Mouse (Mus musculus) megakaryocyte-erythroid progenitor cell, adult 5-6 weeks (primary cell): Measurements from ENCODE around the gene Zcchc13. TPM values are rescaled to one million over a fixed set of nuclear protein-coding genes. Genes with fewer than 3 reads are reported as not detected.
"Not testable (repeated sequence)": the region's sequence is repeated elsewhere in the genome, so short reads cannot be mapped to it uniquely, and the experiment has no call there.

Experiments
- ATAC-seq: replicated peaks from 2 replicates; pipeline ENCODE4 v1.8.0; 2016; ENCODE audit warnings: mild to moderate bottlenecking, inconsistent platforms; ENCODE audit not compliant: severe bottlenecking, poor library complexity, low FRiP score, low TSS enrichment
- total RNA-seq, 2 experiments: library from RNA; stranded (forward) in 1 of 2; stranded (reverse) in 1 of 2; fragments of 200-1000, 215-1000 nt in 1 of 2; fragments of >200 nt in 1 of 2; fragmentation: Nextera tagmentation in 1 of 2; gene quantifications; 2 replicates each; pipeline ENCODE4 v1.2.3; 2014 to 2017

The Zcchc13 gene
- total RNA-seq, 2 experiments from 2014 or later: not detected

DNA sequence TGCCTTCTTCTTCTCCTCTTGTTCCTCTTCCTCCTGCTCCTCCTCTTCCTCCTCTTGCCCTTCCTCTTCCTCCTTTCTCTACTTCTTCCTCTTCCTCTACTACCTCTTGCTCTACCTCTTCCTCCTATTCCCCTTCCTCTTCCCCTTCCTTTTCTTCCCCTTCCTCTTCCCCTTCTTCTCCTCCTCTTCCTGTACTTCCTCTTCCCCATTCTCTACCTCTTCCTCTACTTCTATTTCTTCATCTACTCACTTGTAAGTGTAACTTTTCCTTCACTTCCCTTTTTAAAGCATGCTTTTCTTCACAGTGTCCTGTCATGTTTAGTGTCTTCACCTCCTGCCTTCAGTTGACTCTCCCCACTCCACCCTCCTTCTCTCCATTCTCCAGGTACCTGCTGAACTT, 3.5 kb downstream of the Zcchc13 start:
- no peak for ATAC-seq

DNA sequence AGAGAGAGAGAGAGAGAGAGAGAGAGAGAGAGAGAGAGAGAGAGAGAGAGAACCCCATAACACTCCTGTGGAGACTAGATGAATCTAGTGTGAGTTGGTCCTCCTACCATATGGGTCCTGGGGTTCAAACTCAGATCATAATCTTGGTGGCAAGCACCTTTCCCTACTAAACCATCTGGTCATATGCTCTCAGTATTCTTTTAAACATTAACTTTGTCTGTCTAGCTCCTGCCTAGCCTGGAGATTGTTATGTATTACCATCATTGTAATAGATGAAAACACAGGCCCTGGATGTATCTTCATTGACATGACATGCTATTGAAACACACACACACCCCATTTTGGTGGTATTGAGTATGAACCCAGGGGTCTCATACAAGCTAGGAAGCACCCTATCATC, 5.6 kb downstream of the Zcchc13 start:
- no peak for ATAC-seq

DNA sequence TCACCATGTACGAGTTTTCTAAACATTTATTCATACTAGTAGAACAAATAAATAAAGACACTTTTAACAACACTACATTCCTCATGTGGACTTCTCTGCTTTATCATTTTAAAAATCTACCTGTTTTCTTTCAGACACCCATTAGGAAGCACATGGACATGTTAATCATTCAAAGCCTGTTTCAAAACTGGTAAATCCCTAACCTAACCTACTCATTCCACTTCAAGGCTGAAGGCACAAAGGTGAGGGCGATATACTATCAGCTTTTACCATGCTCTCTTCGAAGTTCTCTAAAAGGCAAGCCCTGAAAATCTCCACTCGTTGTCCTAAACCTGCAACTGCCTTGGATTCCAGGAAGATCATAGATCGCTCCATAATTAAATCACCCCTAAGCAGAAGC, 8.2 kb downstream of the Zcchc13 start:
- ATAC-seq: no peak

DNA sequence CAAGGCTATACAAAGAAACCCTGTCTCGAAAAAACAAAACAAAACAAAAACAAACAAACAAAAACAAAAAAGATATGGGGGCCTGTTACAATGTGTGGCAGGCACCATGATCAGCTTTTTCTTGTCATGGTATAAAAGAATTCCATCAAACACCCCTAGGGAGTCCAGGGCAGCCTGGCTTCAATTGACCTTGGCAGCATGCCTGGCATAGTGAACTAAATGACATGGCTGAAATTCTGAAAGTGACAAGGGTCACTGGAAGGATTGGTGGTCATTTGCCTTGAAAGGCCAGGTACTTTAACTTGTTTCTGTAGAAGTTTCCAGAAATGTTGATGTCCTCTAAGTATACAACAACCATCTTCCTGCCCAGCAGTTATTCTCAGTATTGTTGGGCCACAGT, 13.9 kb downstream of the Zcchc13 start:
- ATAC-seq: no peak

DNA sequence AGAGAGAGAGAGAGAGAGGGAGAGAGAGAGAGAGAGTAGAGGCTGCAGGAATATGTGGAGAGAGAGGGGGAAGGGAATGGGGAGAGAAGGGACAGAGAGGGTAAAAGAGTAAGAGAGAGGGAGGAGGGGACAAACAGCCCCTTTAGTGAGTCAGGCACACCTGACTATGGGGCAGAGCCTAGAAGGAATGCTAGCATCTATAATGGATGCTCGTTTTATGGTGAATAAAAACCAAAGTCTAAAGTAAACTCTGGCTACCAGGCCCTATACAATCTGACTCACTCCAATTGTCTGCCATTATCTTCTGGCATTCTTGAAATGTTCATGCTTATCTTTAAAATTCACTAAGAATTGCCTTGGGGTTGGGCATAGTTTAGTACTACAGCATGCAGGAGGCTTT, 21.7 kb downstream of the Zcchc13 start:
- no peak for ATAC-seq

DNA sequence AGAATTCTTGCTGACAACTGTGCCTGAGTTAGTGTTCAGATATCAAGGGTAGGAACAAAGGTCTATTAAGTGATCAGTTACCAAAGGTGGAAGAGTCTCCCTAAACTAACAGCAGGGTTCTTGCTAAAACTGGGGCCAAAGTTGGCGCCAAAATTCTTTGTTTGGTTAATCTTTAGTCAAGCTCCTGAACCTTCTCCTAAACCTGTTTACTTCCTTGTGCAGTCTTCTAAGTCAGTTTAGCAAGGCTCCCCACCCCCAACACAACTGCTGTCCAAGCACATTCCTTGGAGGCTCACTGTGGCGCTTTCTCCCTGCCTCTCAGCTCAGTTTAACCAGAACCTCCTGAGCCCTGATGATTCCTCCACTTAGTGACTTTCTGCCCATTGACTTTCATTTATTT, 22.6 kb downstream of the Zcchc13 start:
- no peak for ATAC-seq

DNA sequence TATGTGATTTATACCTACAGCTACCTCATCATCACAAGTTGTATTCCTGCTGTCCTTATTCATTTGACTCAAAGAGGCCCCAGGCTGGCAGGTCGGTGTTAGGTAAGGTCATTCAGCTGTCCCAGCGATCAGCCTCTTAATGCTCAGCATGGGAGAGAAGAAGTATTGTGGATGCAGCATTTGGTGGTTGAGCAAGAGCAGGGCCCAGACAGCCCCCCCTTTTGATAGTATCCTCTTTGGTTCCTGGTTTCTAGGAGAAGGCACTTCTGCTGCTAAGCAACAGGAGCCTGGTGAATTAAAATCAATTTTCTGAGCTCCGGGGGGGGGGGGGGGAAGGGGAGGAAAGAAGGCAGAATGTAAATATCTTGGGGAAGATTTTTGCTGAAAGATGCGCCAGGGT, 28.6 kb downstream of the Zcchc13 start:
- ATAC-seq: no peak

DNA sequence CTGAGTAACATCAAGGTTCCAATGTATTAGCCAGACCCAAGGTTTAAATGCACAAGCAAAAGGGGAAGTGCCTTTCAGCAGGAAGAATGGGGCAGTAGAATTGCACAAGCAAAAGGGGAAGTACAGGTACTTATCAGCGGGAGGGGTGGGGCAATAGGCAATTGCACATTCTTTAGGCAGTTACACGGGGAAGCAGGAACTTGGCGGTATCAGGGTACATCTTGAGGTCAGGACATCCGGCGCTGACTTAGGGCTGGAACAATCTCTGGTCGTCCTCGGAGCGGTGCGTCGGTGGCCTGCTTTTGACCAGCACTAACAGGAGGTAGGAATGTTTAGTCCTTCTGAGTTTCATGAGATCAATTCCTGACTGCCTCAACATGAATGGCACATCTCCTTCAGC, 34.1 kb downstream of the Zcchc13 start:
- ATAC-seq: not testable (repeated sequence)

DNA sequence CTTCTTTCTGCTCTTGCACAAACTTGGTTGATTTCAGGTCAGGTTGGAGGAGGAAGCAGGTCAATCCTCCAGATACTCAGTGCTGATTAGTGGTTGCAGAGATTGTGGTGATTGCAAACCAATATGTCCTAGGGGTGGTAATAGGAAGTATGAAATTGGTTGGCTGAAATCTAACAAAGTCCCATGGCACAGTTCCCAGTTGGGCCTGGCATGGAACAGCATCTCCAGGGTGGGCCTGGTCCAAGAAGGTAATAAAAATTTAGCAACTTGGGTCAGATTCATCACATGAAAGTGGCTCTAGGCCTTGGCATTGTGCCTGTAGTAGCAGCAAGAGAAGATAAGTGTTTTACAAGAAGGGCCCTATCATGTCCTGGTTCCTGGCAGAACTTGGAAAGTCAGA, 39.9 kb downstream of the Zcchc13 start:
- no peak for ATAC-seq

DNA sequence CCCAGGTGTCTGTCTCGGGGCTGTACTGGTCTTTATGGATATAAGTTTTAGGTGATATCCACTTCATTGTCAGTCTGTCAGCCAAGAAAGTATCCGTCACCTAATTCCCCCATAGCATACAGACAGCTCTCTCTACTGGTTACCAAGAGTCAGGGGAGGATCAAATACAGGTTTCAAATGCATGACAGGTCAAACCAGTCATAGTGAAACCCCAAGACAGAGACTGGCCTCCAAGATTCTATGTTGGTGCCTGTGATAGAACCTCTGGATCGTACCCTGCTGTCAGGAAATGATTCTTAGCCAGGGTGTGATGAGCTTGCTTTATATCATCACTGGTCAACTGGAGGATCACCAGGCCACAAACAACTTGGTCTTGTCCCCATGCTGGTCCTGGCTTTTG, 43.4 kb downstream of the Zcchc13 start:
- ATAC-seq: no peak

DNA sequence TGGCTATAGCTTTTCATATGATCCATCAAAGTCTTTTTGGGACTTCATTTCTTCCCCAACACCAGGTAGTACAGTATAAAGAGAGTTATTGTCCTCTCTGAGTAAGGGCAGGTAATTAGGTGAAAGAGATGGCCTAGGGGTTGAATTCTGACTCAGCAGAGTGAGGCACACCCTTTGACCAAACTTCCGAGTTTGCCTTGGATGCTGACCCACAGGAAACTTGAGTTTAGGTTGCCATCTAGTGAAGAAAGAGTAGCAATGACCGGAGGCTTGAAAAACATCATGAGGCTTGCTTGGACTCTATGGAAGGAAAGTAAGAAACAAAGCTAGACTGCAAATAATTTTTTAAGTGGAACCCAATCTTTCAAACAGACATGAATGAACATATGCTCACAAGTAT, 44.3 kb downstream of the Zcchc13 start:
- ATAC-seq: no peak

Other genes starting within 250 kb of the Zcchc13 start
- not detected in 2 replicates for gene Tsx, start 216.1 kb upstream of the Zcchc13 start, total RNA-seq (2014; fragmentation: Nextera tagmentation)
- gene Tsx, start 216.1 kb upstream of the Zcchc13 start, total RNA-seq (2017): not detected in 2 replicates
- 0.61 TPM in 1 of 2 replicates, not detected in the other for gene Gm26992, start 208.6 kb upstream of the Zcchc13 start, total RNA-seq (2014; fragmentation: Nextera tagmentation)
- not detected in 2 replicates for gene Gm26992, start 208.6 kb upstream of the Zcchc13 start, total RNA-seq (2017)
- not detected in 2 replicates for gene Slc16a2, start 191.4 kb downstream of the Zcchc13 start, total RNA-seq (2014; fragmentation: Nextera tagmentation)
- 0.05 and 0.19 TPM in 2 replicates for gene Slc16a2, start 191.4 kb downstream of the Zcchc13 start, total RNA-seq (2017)